Mouse (Mus musculus) stomach, embryonic 16.5 days (tissue): ENCODE data around the gene Idh3b. TPM values are rescaled to one million over a fixed set of nuclear protein-coding genes. Genes with fewer than 3 reads are reported as not detected.

ENCODE experiments used
- ATAC-seq: fragments of 200-750 bp; cut with Nextera tagmentation; 2 replicates; pipeline ENCODE4 v1.8.0; 2017; ENCODE audit warnings: moderate number of reproducible peaks, moderate TSS enrichment; ENCODE audit not compliant: insufficient read depth, low FRiP score
- H3K27ac ChIP-seq: fragments of 300-500 bp; sonication (generic); 2 replicates; pipeline ENCODE4 v1.5.1; 2014; ENCODE audit warnings: low read length
- H3K27me3 ChIP-seq: fragments of 300-500 bp; sonication (generic); 2 replicates; pipeline ENCODE4 v1.6.1; 2014; ENCODE audit warnings: low read length, control low read depth, mixed read lengths; ENCODE audit not compliant: control insufficient read depth, insufficient read depth
- H3K36me3 ChIP-seq: fragments of 300-500 bp; sonication (generic); 2 replicates; pipeline ENCODE4 v1.6.1; 2014; ENCODE audit warnings: low read length; ENCODE audit not compliant: control insufficient read depth, insufficient read depth
- H3K4me1 ChIP-seq: fragments of 300-500 bp; sonication (generic); 2 replicates; pipeline ENCODE4 v1.6.1; 2014; ENCODE audit warnings: low read length, control low read depth, mixed read lengths; ENCODE audit not compliant: control insufficient read depth, insufficient read depth
- H3K4me2 ChIP-seq: fragments of 300-500 bp; sonication (generic); 2 replicates; pipeline ENCODE4 v1.6.1; 2014; ENCODE audit warnings: low read depth, low read length, mixed read lengths
- H3K4me3 ChIP-seq: fragments of 300-500 bp; sonication (generic); replicated peaks from 2 replicates; pipeline ENCODE4 v1.5.1; 2014; ENCODE audit warnings: mild to moderate bottlenecking, low read length
- H3K9ac ChIP-seq: fragments of 300-500 bp; sonication (generic); 2 replicates; pipeline ENCODE4 v1.6.1; 2014; ENCODE audit warnings: low read length
- H3K9me3 ChIP-seq: fragments of 300-500 bp; sonication (generic); replicated peaks from 2 replicates; pipeline ENCODE4 v1.6.1; 2016; ENCODE audit warnings: low read length, control low read depth; ENCODE audit not compliant: control insufficient read depth
- WGBS: fragments of 180-500 bp; shearing (Covaris S2); extraction: QIAGEN DNeasy Blood & Tissue Kit; methylation state at CpG from one replicate; pipeline ENCODE4 v1.1.7; 2014; 5-methylcytosine and 5-hydroxymethylcytosine counted together
- polyA plus RNA-seq: library from polyadenylated mRNA; unstranded; fragments of >200 nt; fragmentation: Nextera tagmentation; extraction: Ambion mirVana; gene quantifications from 2 replicates; pipeline ENCODE4 v1.2.1, GENCODE M21; 2015

Gene Idh3b
- polyA plus RNA-seq, 1 experiment from 2014 or later: 185 TPM

DNA sequence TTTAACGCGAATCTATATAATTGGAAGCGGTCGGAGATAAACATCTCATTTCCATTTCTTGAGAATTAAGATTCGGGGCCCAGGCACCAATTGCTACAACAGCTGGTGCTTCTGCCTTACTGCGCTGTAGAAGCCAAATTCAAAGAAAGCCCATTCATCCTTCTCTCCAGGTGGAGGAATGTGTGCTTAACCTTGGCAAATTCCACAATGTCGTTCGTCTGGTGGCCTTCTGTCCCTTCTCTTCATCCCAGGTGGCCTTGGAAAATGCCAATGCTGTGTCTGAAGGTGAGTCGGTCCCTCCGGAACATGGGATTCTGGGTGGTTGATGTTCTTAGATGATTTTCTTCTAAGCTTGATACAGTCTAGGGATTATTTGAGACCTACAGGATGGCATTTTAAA lies 9.5 kb downstream of the Idh3b start:
- H3K27ac ChIP-seq: peak overlapping the region; percentile 74
- no peaks in the 10 kb centered on the region for H3K27me3 ChIP-seq
- H3K36me3 ChIP-seq: peaks cover 30% of the 10 kb centered on the region
- peaks cover 22% of the 10 kb centered on the region for H3K4me1 ChIP-seq
- under 1% methylated on average over 10 of the region's 10 CpGs for WGBS
- no peak for ATAC-seq
- no peaks in the 10 kb centered on the region for H3K9me3 ChIP-seq
- peak overlapping the region; percentile 72 for H3K4me3 ChIP-seq
- peak overlapping the region; percentile 88 for H3K9ac ChIP-seq
- peak overlapping the region; percentile 99 for H3K4me2 ChIP-seq

DNA sequence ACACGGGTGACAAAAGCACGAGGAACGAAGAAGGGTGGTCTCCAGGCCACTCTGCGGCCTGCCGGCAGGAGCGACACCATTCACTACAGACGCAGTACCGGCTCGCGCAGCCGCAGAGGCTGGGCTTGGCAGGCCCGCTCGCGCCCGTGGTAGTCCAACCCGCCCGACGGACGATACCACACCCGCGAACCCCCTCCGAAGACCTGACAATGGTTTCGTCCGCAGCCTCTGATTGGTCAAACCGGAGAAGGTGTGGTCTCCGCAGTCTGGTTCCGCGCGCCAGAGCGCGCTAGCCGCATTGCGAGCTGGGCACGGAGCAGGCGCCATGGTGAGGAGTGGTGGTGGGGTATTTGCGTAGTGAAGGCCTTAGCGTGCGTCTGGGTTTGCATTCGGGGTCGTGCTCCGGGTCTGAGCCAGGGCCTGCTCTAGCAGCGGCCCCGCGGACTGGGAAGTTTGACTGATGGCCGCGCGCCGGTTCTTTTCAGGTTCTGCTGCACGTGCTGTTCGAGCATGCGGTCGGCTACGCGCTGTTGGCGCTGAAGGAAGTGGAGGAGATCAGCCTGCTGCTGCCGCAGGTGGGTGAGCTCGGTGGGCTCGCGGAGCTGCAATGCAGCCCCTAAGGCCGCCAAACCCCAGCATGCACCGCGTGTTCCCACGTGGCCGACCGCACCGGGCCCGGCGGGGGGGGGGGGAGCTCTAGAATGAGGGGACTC lies 10.0 kb downstream of the Idh3b start, which contains the start of gene Nop56:
Gene Nop56, plus strand, starts transcription at position 282 of the 713 bp plus-strand sequence.
- ATAC-seq: peak; percentile 97
- H3K9me3 ChIP-seq: no peaks in the 10 kb centered on the region
- under 1% methylated on average over 68 of the region's 68 CpGs for WGBS

DNA sequence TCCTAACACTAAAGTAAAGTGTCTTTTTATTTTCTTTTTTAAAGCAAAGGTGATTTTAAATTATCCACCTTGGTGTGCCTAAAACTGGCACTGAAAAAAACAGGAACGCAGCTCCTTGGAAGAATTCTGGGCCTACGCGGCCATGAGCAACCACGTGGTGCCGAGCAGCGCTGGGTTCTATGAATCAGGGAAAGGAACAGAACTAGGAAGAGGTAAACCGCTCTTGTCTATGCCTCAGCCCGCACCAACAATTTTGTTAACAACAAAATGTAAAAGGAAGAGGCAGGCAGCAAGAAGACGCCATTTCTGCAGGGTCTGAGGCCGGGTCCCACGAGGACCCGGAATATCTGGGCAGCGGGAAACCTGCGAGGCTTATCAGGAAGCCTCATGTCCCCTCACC lies 10.6 kb downstream of the Idh3b start:
- WGBS: 3% methylated on average over 14 of the region's 14 CpGs
- Histone ChIP-seq H3K36me3 (peaks cover 23% of the 10 kb centered on the region), H3K4me3 (peak overlapping the region; percentile 72), H3K9ac (peak overlapping the region; percentile 88), H3K4me2 (peak overlapping the region; percentile 91), H3K9me3 (no peaks in the 10 kb centered on the region), H3K27ac (peak overlapping the region; percentile 78; the same call in 1 of the 2 replicates), H3K27me3 (no peaks in the 10 kb centered on the region), H3K4me1 (peaks cover 22% of the 10 kb centered on the region)
- no peak for ATAC-seq

More for the DNA sequence above, 10.0 kb downstream of the Idh3b start, which contains the start of gene Nop56:
- Histone ChIP-seq H3K4me3 (peak within 1 kb of the TSS; percentile 72), H3K4me2 (peak within 1 kb of the TSS; percentile 99), H3K27ac (peak within 1 kb of the TSS; percentile 78), H3K4me1 (peaks cover 22% of the 10 kb centered on the region), H3K36me3 (peaks cover 25% of the 10 kb centered on the region), H3K9ac (peak within 1 kb of the TSS; percentile 88), H3K27me3 (no peaks in the 10 kb centered on the region)

DNA sequence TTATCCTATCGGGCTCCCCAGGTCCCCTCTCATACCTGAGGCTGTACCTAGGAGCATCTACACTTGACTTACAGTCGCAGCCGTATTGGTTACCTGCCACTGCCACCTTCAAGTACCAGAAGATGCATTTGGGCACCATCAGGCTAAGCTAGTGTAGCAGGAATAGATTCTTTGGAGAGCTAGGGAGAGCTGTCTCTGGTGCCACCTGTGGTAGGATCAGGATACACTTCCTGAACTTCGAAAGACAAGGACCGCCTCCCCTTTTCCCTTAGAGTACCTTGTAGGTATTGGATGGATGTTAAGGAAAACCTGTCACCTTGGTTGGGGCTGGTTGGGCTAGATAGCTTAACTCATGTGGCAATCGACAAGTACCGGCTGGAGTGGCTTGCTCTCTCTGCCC lies 16.3 kb downstream of the Idh3b start:
- ATAC-seq: no peak
- H3K4me2 ChIP-seq: no peak overlapping the region
- WGBS: 68% methylated on average over 7 of the region's 7 CpGs
- no peak overlapping the region for H3K4me3 ChIP-seq
- no peaks in the 10 kb centered on the region for H3K36me3 ChIP-seq
- no peaks in the 10 kb centered on the region for H3K27me3 ChIP-seq
- H3K9me3 ChIP-seq: no peaks in the 10 kb centered on the region
- H3K9ac ChIP-seq: no peak overlapping the region
- H3K4me1 ChIP-seq: no peaks in the 10 kb centered on the region
- H3K27ac ChIP-seq: no peak overlapping the region

DNA sequence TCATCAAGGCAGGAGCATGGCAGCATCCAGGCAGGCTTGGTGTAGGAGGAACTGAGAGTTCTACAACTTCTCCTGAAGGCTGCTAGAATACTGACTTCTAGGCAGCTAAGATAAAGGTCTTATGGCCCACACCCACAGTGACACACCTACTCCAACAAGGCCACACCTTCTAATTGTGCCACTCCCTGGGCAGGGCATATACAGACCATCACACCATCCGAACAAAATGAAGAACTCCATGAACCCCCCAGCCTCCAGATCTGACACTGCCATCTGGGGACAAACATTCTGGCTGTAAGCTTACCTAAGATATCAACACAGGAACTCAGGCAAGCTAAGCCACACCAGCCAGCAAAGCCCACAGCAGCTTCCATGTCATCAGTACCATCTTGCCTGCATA lies 18.8 kb downstream of the Idh3b start:
- Histone ChIP-seq H3K36me3 (no peaks in the 10 kb centered on the region), H3K4me2 (no peak overlapping the region), H3K9me3 (no peaks in the 10 kb centered on the region), H3K4me3 (no peak overlapping the region), H3K27ac (no peak overlapping the region), H3K9ac (no peak overlapping the region), H3K4me1 (no peaks in the 10 kb centered on the region), H3K27me3 (no peaks in the 10 kb centered on the region)
- no peak for ATAC-seq
- 67% methylated on average over 1 of the region's 1 CpGs for WGBS

DNA sequence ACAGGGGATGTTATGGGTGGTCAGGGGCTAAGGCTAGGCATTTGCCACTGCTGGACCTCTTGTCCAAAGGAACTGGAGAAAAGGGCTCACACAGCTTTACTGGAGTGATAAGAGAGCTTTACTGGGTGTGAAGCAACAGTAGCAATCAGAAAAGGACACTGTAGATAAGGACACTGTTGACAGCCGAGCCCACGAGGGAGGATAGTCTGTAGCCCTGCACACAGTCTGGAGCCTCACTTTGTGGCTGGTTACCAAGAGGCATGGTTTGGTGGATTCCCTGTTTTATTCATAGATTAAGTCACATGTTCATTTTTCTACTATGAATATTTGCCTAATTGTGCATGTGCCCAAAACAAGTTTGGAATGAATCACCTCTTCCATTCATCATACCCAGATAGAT lies 21.9 kb downstream of the Idh3b start:
- H3K4me1 ChIP-seq: no peaks in the 10 kb centered on the region
- H3K9ac ChIP-seq: no peak overlapping the region
- H3K4me2 ChIP-seq: no peak overlapping the region
- H3K27ac ChIP-seq: no peak overlapping the region
- no peak for ATAC-seq
- no peak overlapping the region for H3K4me3 ChIP-seq
- no peaks in the 10 kb centered on the region for H3K9me3 ChIP-seq
- WGBS: 33% methylated on average over 2 of the region's 2 CpGs
- H3K36me3 ChIP-seq: no peaks in the 10 kb centered on the region
- no peaks in the 10 kb centered on the region for H3K27me3 ChIP-seq

DNA sequence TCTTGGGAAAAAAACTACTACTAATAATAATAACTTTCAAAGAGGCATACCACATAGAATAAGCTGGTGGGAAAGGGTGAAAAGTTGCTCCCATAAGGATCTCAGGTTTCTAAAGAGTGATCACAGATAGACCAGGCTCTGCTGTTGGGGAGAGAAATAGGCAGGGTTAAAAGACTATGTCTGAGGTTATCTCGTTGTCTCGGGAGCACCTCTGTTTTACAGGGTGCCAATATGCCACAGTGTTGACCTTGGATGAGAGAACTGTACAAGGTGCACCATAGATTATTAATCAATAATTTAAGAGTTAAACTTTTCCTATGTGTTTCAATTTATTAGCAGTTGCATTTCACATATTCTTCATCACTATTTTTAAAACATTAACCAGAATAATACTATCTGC lies 22.4 kb downstream of the Idh3b start:
- 70% methylated on average over 2 of the region's 2 CpGs for WGBS
- no peak overlapping the region for H3K9ac ChIP-seq
- no peaks in the 10 kb centered on the region for H3K27me3 ChIP-seq
- no peaks in the 10 kb centered on the region for H3K9me3 ChIP-seq
- no peak overlapping the region for H3K4me3 ChIP-seq
- no peaks in the 10 kb centered on the region for H3K4me1 ChIP-seq
- no peak overlapping the region for H3K4me2 ChIP-seq
- no peak for ATAC-seq
- no peak overlapping the region for H3K27ac ChIP-seq
- no peaks in the 10 kb centered on the region for H3K36me3 ChIP-seq

DNA sequence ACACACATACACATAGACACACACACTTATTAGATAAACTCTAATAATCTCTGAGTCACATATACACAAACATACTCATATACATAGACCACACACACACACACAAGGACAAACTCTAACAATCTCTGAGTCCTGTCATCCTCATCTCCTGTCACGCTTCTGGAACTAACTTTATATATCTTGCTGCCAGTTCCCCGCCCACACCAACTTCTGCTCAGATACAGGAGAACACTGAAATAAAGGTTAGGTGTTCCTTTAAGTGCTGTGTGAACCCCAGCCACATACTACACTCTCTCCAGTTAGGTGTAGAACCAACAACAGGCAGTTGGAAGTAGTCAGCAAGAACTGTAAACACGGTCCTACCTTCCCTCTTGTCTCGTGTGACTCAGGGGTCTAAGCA lies 23.5 kb downstream of the Idh3b start:
- ATAC-seq: no peak
- no peaks in the 10 kb centered on the region for H3K9me3 ChIP-seq
- WGBS: 83% methylated on average over 4 of the region's 4 CpGs
- H3K4me1 ChIP-seq: no peaks in the 10 kb centered on the region
- H3K36me3 ChIP-seq: no peaks in the 10 kb centered on the region
- no peak overlapping the region for H3K4me2 ChIP-seq
- H3K4me3 ChIP-seq: no peak overlapping the region
- no peak overlapping the region for H3K9ac ChIP-seq
- H3K27me3 ChIP-seq: no peaks in the 10 kb centered on the region
- H3K27ac ChIP-seq: no peak overlapping the region

DNA sequence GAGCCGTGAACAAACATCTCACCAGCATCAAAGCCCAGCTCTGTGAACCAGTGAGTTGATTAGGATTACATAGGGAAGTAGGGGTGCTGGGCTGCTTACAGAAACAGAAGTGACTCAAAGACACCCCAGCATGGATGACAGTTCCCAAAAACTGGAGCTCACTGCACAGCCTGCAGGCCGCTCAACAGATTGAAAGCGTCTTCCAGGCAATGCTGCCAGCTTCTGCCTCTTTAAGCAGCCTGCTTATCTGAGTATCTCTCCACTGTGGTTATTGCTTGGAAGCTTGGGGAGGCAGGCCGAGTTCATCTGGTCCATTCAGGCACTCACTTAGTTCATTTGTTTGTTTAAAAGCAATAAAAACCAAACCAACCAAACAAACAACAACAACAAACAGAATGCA lies 27.6 kb downstream of the Idh3b start:
- WGBS: 77% methylated on average over 4 of the region's 4 CpGs
- H3K4me2 ChIP-seq: no peak overlapping the region
- no peaks in the 10 kb centered on the region for H3K9me3 ChIP-seq
- H3K27me3 ChIP-seq: no peaks in the 10 kb centered on the region
- H3K4me1 ChIP-seq: no peaks in the 10 kb centered on the region
- H3K27ac ChIP-seq: no peak overlapping the region
- no peak overlapping the region for H3K9ac ChIP-seq
- no peak for ATAC-seq
- H3K4me3 ChIP-seq: no peak overlapping the region
- no peaks in the 10 kb centered on the region for H3K36me3 ChIP-seq
